Mouse (Mus musculus): Measurements from ENCODE around the gene Cmss1. TPM values are rescaled to one million over a fixed set of nuclear protein-coding genes. Genes with fewer than 3 reads are reported as not detected.

Cmss1 gene
- polyA plus RNA-seq, 1 experiment from 2014 or later, result 50.4 TPM

- DNase-seq (ENCODE audit: low spot score) (peak; percentile 90), ATAC-seq (replicated peaks; ENCODE audit: low FRiP score, low read depth) (0 out of 2 replicates have a peak, but pooled peaks have one; percentile 51)
- H3K4me1 ChIP-seq (replicated peaks; ENCODE audit: insufficient read depth, low read length), result peaks cover 15% of the 10 kb centered on the region
- no peak for TF ChIP-seq CTCF (IDR thresholded peaks at IDR 0.05; ENCODE audit: low read depth)
- no peaks in the 10 kb centered on the region for H3K36me3 ChIP-seq (ENCODE audit: insufficient read depth, low read length)
- H3K27ac ChIP-seq, result peak overlapping the region; percentile 64; the same call in 1 of the 2 replicates
- H3K4me3 ChIP-seq (replicated peaks; ENCODE audit: low read depth, low read length), result no peak overlapping the region
- H3K9ac ChIP-seq (ENCODE audit: low read depth, low read length), result no peak overlapping the region
- no peak overlapping the region for H3K4me2 ChIP-seq (ENCODE audit: low read length)
- no peaks in the 10 kb centered on the region for H3K27me3 ChIP-seq (ENCODE audit: insufficient read depth, low read length)
- H3K9me3 ChIP-seq (replicated peaks; ENCODE audit: low read length), result no peaks in the 10 kb centered on the region
- 60% methylated on average over 6 of the region's 6 CpGs for WGBS
Measured at GRCm38 (mm10) chr16:57554886-57555400, 51.7 kb downstream of the Cmss1 start.

DNA sequence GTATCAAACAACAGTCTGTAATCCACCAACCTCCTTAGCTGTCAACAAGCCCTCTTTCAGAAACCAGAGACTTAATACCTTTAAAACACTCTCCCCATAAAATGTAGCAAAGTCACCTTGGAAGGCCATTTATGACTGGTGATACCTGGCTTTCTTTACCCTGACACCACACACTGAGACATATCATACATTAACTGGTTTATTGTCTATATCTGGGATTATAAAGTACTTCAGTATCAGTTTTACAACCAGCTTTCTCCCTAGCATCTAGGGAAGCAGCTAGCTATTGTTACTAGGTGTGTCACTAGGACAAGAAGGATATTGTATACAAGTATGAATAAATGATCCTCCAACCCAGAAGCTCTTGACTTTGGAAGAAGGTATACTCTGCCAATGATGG lies 53.4 kb downstream of the Cmss1 start:
- no peak for DNase-seq (ENCODE audit: low spot score)
- H3K9ac ChIP-seq (ENCODE audit: low read depth, low read length), result no peak overlapping the region
- TF ChIP-seq CTCF (IDR thresholded peaks at IDR 0.05; ENCODE audit: low read depth), result no peak
- no peaks in the 10 kb centered on the region for H3K9me3 ChIP-seq (replicated peaks; ENCODE audit: low read length)
- no peak overlapping the region for H3K4me3 ChIP-seq (replicated peaks; ENCODE audit: low read depth, low read length)
- no peak overlapping the region for H3K4me2 ChIP-seq (ENCODE audit: low read length)
- ATAC-seq (replicated peaks; ENCODE audit: low FRiP score, low read depth), result no peak
- H3K27ac ChIP-seq, result no peak overlapping the region
- peaks cover 15% of the 10 kb centered on the region for H3K4me1 ChIP-seq (replicated peaks; ENCODE audit: insufficient read depth, low read length)
- no peaks in the 10 kb centered on the region for H3K36me3 ChIP-seq (ENCODE audit: insufficient read depth, low read length)
- H3K27me3 ChIP-seq (ENCODE audit: insufficient read depth, low read length), result no peaks in the 10 kb centered on the region

DNA sequence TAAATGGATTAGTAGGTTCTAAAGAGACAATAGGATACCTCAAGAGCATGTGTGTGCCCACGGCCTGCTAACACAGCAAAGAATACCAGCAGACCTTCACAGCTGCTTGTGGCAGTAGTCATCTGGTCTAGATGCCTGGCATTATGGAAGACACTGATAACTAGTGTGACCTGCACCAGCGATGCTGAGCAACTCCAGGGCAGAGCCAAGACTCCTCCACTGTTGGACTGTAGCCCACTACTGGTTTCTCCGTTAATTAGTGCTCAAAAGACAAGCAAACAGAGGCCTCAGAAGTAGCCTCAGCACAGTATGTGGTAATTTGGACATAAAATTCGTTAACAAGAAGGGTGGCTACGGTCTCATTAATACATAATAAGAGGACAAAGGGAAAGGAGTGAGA lies 54.0 kb downstream of the Cmss1 start:
- 87% methylated on average over 5 of the region's 5 CpGs for WGBS
- peak overlapping the region; percentile 57; the same call in 1 of the 2 replicates for H3K4me2 ChIP-seq (ENCODE audit: low read length)
- no peak overlapping the region for H3K4me3 ChIP-seq (replicated peaks; ENCODE audit: low read depth, low read length)
- H3K4me1 ChIP-seq (replicated peaks; ENCODE audit: insufficient read depth, low read length), result peaks cover 15% of the 10 kb centered on the region
- H3K27me3 ChIP-seq (ENCODE audit: insufficient read depth, low read length), result no peaks in the 10 kb centered on the region
- TF ChIP-seq CTCF (IDR thresholded peaks at IDR 0.05; ENCODE audit: low read depth), result no peak
- H3K9ac ChIP-seq (ENCODE audit: low read depth, low read length), result no peak overlapping the region
- ATAC-seq (replicated peaks; ENCODE audit: low FRiP score, low read depth), result no peak
- H3K36me3 ChIP-seq (ENCODE audit: insufficient read depth, low read length), result no peaks in the 10 kb centered on the region
- H3K9me3 ChIP-seq (replicated peaks; ENCODE audit: low read length), result no peaks in the 10 kb centered on the region
- H3K27ac ChIP-seq, result no peak overlapping the region
- DNase-seq (ENCODE audit: low spot score), result no peak

- Histone ChIP-seq H3K36me3 (ENCODE audit: insufficient read depth, low read length) (no peaks in the 10 kb centered on the region), H3K9ac (ENCODE audit: low read depth, low read length) (no peak overlapping the region), H3K4me2 (ENCODE audit: low read length) (peak overlapping the region; percentile 57), H3K4me1 (replicated peaks; ENCODE audit: insufficient read depth, low read length) (peaks cover 15% of the 10 kb centered on the region), H3K27ac (no peak overlapping the region), H3K27me3 (ENCODE audit: insufficient read depth, low read length) (no peaks in the 10 kb centered on the region), H3K4me3 (replicated peaks; ENCODE audit: low read depth, low read length) (peak overlapping the region; percentile 37; the same call in 1 of the 2 replicates), H3K9me3 (replicated peaks; ENCODE audit: low read length) (no peaks in the 10 kb centered on the region)
- DNase-seq (ENCODE audit: low spot score) (no peak), ATAC-seq (replicated peaks; ENCODE audit: low FRiP score, low read depth) (no peak)
- TF ChIP-seq CTCF (IDR thresholded peaks at IDR 0.05; ENCODE audit: low read depth), result peak; percentile 45; the same call in 1 of the 2 replicates
- WGBS, result 58% methylated on average over 2 of the region's 2 CpGs
Measured at GRCm38 (mm10) chr16:57551617-57552016, 55.0 kb downstream of the Cmss1 start.

GRCm38 (mm10) chr16:57550817-57551216 lies 55.8 kb downstream of the Cmss1 start:
- no peak for ATAC-seq (replicated peaks; ENCODE audit: low FRiP score, low read depth)
- 27% methylated on average over 2 of the region's 2 CpGs for WGBS
- Histone ChIP-seq H3K27ac (0 out of 2 replicates have a peak overlapping the region, but pooled peaks have one; percentile 64), H3K27me3 (ENCODE audit: insufficient read depth, low read length) (no peaks in the 10 kb centered on the region), H3K4me2 (ENCODE audit: low read length) (peak overlapping the region; percentile 57), H3K4me1 (replicated peaks; ENCODE audit: insufficient read depth, low read length) (peaks cover 8% of the 10 kb centered on the region), H3K9me3 (replicated peaks; ENCODE audit: low read length) (no peaks in the 10 kb centered on the region), H3K36me3 (ENCODE audit: insufficient read depth, low read length) (no peaks in the 10 kb centered on the region), H3K4me3 (replicated peaks; ENCODE audit: low read depth, low read length) (peak overlapping the region; percentile 37), H3K9ac (ENCODE audit: low read depth, low read length) (peak overlapping the region; percentile 57; the same call in 1 of the 2 replicates)
- DNase-seq (ENCODE audit: low spot score), result peak; percentile 56
- TF ChIP-seq CTCF (IDR thresholded peaks at IDR 0.05; ENCODE audit: low read depth), result no peak

GRCm38 (mm10) chr16:57550088-57550487 lies 56.6 kb downstream of the Cmss1 start:
- H3K27me3 ChIP-seq (ENCODE audit: insufficient read depth, low read length), result no peaks in the 10 kb centered on the region
- H3K9ac ChIP-seq (ENCODE audit: low read depth, low read length), result peak overlapping the region; percentile 94
- peak overlapping the region; percentile 85 for H3K4me2 ChIP-seq (ENCODE audit: low read length)
- no peak for ATAC-seq (replicated peaks; ENCODE audit: low FRiP score, low read depth)
- H3K27ac ChIP-seq, result no peak overlapping the region
- H3K36me3 ChIP-seq (ENCODE audit: insufficient read depth, low read length), result no peaks in the 10 kb centered on the region
- no peak for TF ChIP-seq CTCF (IDR thresholded peaks at IDR 0.05; ENCODE audit: low read depth)
- DNase-seq (ENCODE audit: low spot score), result peak; percentile 53
- H3K4me3 ChIP-seq (replicated peaks; ENCODE audit: low read depth, low read length), result peak overlapping the region; percentile 78
- 45% methylated on average over 3 of the region's 3 CpGs for WGBS
- H3K4me1 ChIP-seq (replicated peaks; ENCODE audit: insufficient read depth, low read length), result peaks cover 5% of the 10 kb centered on the region
- H3K9me3 ChIP-seq (replicated peaks; ENCODE audit: low read length), result no peaks in the 10 kb centered on the region

All from kidney, postnatal 0 days (tissue).